Mouse (Mus musculus): Measurements from ENCODE around the gene Irx5. TPM values are rescaled to one million over a fixed set of nuclear protein-coding genes. Genes with fewer than 3 reads are reported as not detected.

The Irx5 gene
- total and polyA plus RNA-seq, 2 experiments, result not detected

DNA sequence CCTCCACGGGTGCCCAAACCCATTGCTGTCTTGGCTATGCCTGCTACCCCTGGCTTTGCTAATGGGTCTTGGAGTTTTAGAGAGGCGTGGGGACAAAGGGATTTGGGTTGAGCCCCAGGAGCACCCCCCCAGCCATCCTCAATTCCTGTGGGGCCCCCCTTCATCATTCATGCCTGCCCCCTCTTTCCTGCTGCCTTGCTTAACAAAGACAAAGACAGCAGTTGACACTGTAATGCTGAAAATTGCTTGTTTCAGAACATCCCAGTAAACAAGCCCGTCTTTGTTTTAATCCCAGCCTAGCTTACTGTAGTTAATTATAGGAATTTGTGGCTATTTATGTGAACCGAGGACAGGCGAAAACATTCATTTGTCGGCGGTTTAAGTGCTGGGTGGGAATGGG is 50.7 kb downstream of the Irx5 start:
- 84% methylated on average over 7 of the region's 7 CpGs for WGBS
- H3K36me3 ChIP-seq (ENCODE audit: control insufficient read depth, insufficient read depth, low read length), result no peaks in the 10 kb centered on the region
- no peak overlapping the region for H3K27ac ChIP-seq (replicated peaks; ENCODE audit: insufficient read depth, low read depth, low read length)
- H3K9ac ChIP-seq (ENCODE audit: low read depth, low read length), result no peak overlapping the region
- H3K27me3 ChIP-seq (ENCODE audit: control insufficient read depth, insufficient read depth, low read length), result no peaks in the 10 kb centered on the region
- H3K4me3 ChIP-seq (ENCODE audit: insufficient read depth, low read depth, low read length), result no peak overlapping the region
- no peak for DNase-seq (ENCODE audit: extremely low read depth, low read depth, low spot score)
- no peaks in the 10 kb centered on the region for H3K79me2 ChIP-seq (ENCODE audit: control insufficient read depth, insufficient read depth, low read length)
- TF ChIP-seq POLR2A (IDR thresholded peaks at IDR 0.05; ENCODE audit: extremely low read depth, insufficient read depth, low read length) (no peak), CTCF (IDR thresholded peaks at IDR 0.05; ENCODE audit: low read depth, low read length) (no peak)
- no peaks in the 10 kb centered on the region for H3K4me1 ChIP-seq (ENCODE audit: control insufficient read depth, insufficient read depth, low read length)

DNA sequence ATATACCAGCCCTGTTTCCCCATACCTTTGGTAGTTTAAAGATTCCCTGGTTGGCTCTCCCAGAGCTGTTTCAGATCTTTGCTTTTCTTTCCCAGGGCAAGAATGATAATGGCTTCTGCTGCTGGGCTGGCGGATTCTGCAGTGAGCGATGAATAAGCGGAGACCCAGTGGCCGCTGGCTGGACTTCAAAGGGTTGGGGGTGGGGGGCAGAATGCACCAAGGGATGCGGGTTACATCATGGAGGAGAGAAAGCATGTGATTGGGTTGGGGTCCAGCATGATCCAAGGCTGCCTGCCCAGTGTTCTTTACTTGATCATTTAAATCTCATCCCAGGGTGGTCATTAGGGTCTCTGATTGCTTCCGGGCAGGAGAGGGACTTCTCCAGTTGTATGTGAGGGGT is 56.2 kb downstream of the Irx5 start:
- no peaks in the 10 kb centered on the region for H3K36me3 ChIP-seq (ENCODE audit: control insufficient read depth, insufficient read depth, low read length)
- no peaks in the 10 kb centered on the region for H3K27me3 ChIP-seq (ENCODE audit: control insufficient read depth, insufficient read depth, low read length)
- H3K27ac ChIP-seq (replicated peaks; ENCODE audit: insufficient read depth, low read depth, low read length), result no peak overlapping the region
- WGBS, result 80% methylated on average over 6 of the region's 6 CpGs
- no peak for TF ChIP-seq POLR2A (IDR thresholded peaks at IDR 0.05; ENCODE audit: extremely low read depth, insufficient read depth, low read length)
- no peak for TF ChIP-seq CTCF (IDR thresholded peaks at IDR 0.05; ENCODE audit: low read depth, low read length)
- H3K79me2 ChIP-seq (ENCODE audit: control insufficient read depth, insufficient read depth, low read length), result no peaks in the 10 kb centered on the region
- H3K4me3 ChIP-seq (ENCODE audit: insufficient read depth, low read depth, low read length), result no peak overlapping the region
- no peak overlapping the region for H3K9ac ChIP-seq (ENCODE audit: low read depth, low read length)
- no peaks in the 10 kb centered on the region for H3K4me1 ChIP-seq (ENCODE audit: control insufficient read depth, insufficient read depth, low read length)
- DNase-seq (ENCODE audit: extremely low read depth, low read depth, low spot score), result no peak

DNA sequence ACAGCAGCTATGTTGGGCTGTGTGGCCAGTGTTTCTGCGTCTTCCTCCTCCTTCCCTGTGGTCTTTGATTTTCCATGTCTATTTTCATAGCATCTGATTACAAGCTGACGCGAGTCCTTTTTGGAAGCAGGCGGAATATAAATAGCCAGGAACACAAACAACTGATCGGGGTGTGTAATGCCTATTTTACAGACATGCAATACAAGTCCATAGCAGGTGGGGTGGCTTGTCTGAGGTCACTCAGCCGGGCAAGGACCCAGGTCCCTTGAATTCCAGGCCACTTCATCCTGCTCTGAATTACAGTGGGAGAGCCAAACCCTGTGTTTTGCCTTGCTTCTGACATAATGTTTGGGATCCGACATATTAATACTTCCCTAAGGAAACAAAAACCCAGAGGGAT is 63.2 kb downstream of the Irx5 start:
- H3K27me3 ChIP-seq (ENCODE audit: control insufficient read depth, insufficient read depth, low read length), result 0 out of 2 replicates have a peak, but pooled peaks cover 2% of the 10 kb centered on the region
- no peak overlapping the region for H3K27ac ChIP-seq (replicated peaks; ENCODE audit: insufficient read depth, low read depth, low read length)
- H3K9ac ChIP-seq (ENCODE audit: low read depth, low read length), result no peak overlapping the region
- TF ChIP-seq CTCF (IDR thresholded peaks at IDR 0.05; ENCODE audit: low read depth, low read length), result no peak
- TF ChIP-seq POLR2A (IDR thresholded peaks at IDR 0.05; ENCODE audit: extremely low read depth, insufficient read depth, low read length), result no peak
- no peak for DNase-seq (ENCODE audit: extremely low read depth, low read depth, low spot score)
- 87% methylated on average over 7 of the region's 7 CpGs for WGBS
- no peaks in the 10 kb centered on the region for H3K36me3 ChIP-seq (ENCODE audit: control insufficient read depth, insufficient read depth, low read length)
- H3K4me3 ChIP-seq (ENCODE audit: insufficient read depth, low read depth, low read length), result no peak overlapping the region
- H3K79me2 ChIP-seq (ENCODE audit: control insufficient read depth, insufficient read depth, low read length), result no peaks in the 10 kb centered on the region
- no peaks in the 10 kb centered on the region for H3K4me1 ChIP-seq (ENCODE audit: control insufficient read depth, insufficient read depth, low read length)
